Mouse (Mus musculus) hindbrain, postnatal 0 days (tissue): ENCODE measurements around the gene Spaca9. TPM values are rescaled to one million over a fixed set of nuclear protein-coding genes. Genes with fewer than 3 reads are reported as not detected.

Source experiments
- ATAC-seq: fragments of 200-750 bp; cut with Nextera tagmentation; 2 replicates; pipeline ENCODE4 v1.8.0; 2017; ENCODE audit warnings: mild to moderate bottlenecking, moderate TSS enrichment, moderate library complexity
- DNase-seq: peaks from one replicate; pipeline ENCODE4 v3.0.0-alpha.2; 2015; ENCODE audit warnings: low spot score
- H3K27ac ChIP-seq: fragments of 300-500 bp; sonication (generic); 2 replicates; pipeline ENCODE4 v1.5.1; 2014; ENCODE audit warnings: mild to moderate bottlenecking
- H3K27me3 ChIP-seq: fragments of 300-500 bp; sonication (generic); 2 replicates; pipeline ENCODE4 v1.6.1; 2014; ENCODE audit warnings: low read length, mixed read lengths; ENCODE audit not compliant: insufficient read depth
- H3K36me3 ChIP-seq: fragments of 300-500 bp; sonication (generic); 2 replicates; pipeline ENCODE4 v1.6.1; 2014; ENCODE audit warnings: low read length, mixed read lengths; ENCODE audit not compliant: insufficient read depth
- H3K4me1 ChIP-seq: fragments of 300-500 bp; sonication (generic); 2 replicates; pipeline ENCODE4 v1.6.1; 2014; ENCODE audit warnings: antibody characterized with exemption, low read length, mixed read lengths; ENCODE audit not compliant: insufficient read depth
- H3K4me2 ChIP-seq: fragments of 300-500 bp; sonication (generic); 2 replicates; pipeline ENCODE4 v1.6.1; 2014; ENCODE audit warnings: low read depth, mild to moderate bottlenecking, low read length, moderate library complexity, mixed read lengths
- H3K4me3 ChIP-seq: fragments of 300-500 bp; sonication (generic); 2 replicates; pipeline ENCODE4 v1.5.1; 2014; ENCODE audit warnings: low read length
- H3K9ac ChIP-seq: fragments of 300-500 bp; sonication (generic); replicated peaks from 2 replicates; pipeline ENCODE4 v1.6.1; 2014; ENCODE audit warnings: mild to moderate bottlenecking, low read length, moderate library complexity, mixed read lengths
- H3K9me3 ChIP-seq: fragments of 300-500 bp; sonication (generic); 2 replicates; pipeline ENCODE4 v1.6.1; 2016; ENCODE audit warnings: low read length, mixed read lengths
- CTCF ChIP-seq: IDR thresholded peaks from 2 replicates; pipeline ENCODE4 v1.5.1; 2016; ENCODE audit warnings: antibody characterized with exemption, control low read depth, low read depth
- WGBS: fragments of 180-500 bp; shearing (Covaris S2); extraction: QIAGEN DNeasy Blood & Tissue Kit; methylation state at CpG from one replicate; pipeline ENCODE4 v1.1.7; 2014; 5-methylcytosine and 5-hydroxymethylcytosine counted together
- polyA plus RNA-seq: library from polyadenylated mRNA; unstranded; fragments of >200 nt; fragmentation: Nextera tagmentation; extraction: Ambion mirVana; gene quantifications from 2 replicates; pipeline ENCODE4 v1.2.1, GENCODE M21; 2015
- total RNA-seq: library from RNA; depleted of rRNA; stranded (reverse); fragments of >200 nt; gene quantifications from 2 replicates; pipeline ENCODE4 v1.2.3, GENCODE M21; 2014

Gene Spaca9
- total and polyA plus RNA-seq, 2 experiments from 2014 or later: 0.89 to 2.9 TPM

DNA sequence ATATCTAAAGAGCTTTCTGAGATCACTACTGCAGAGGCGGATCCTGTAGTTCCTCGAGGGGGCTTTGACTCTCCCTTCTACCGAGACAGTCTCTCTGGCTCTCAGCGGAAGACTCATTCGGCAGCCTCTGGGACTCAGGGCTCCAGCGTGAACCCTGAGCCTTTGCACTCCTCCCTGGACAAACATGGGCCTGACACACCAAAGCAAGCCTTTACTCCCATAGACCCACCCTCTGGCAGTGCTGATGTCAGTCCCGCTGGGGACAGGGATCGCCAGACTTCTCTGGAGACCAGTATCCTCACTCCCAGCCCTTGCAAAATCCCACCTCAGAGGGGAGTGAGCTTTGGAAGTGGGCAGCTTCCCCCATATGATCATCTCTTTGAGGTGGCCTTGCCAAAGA is 23.5 kb downstream of the Spaca9 start:
- no peaks in the 10 kb centered on the region for H3K4me1 ChIP-seq
- no peaks in the 10 kb centered on the region for H3K9me3 ChIP-seq
- H3K36me3 ChIP-seq: peaks cover 83% of the 10 kb centered on the region
- H3K4me3 ChIP-seq: no peak overlapping the region
- WGBS: 94% methylated on average over 8 of the region's 8 CpGs
- DNase-seq: no peak
- no peak overlapping the region for H3K27ac ChIP-seq
- H3K9ac ChIP-seq: no peak overlapping the region
- H3K4me2 ChIP-seq: no peak overlapping the region
- ATAC-seq: no peak
- no peaks in the 10 kb centered on the region for H3K27me3 ChIP-seq
- no peak for TF ChIP-seq CTCF

DNA sequence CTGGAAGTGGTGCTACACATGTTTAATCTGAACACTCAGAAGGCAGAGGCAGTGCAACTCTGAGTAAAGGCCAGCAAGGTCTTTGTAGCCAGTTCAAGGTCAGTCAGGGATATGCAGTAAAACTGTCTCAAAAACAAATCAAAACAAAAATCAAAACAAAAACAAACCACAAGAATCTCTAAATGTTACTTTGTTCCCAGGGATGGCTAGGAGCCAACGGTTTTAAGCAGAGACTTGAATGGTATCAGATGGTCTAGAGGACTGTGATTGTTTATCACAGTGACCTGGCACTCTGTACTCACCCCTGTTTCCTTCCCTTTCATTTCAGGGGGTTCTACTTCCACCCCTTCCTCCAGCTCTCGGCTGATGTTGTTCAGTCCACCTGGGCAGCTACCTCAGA is 28.1 kb downstream of the Spaca9 start:
- H3K27me3 ChIP-seq: no peaks in the 10 kb centered on the region

DNA sequence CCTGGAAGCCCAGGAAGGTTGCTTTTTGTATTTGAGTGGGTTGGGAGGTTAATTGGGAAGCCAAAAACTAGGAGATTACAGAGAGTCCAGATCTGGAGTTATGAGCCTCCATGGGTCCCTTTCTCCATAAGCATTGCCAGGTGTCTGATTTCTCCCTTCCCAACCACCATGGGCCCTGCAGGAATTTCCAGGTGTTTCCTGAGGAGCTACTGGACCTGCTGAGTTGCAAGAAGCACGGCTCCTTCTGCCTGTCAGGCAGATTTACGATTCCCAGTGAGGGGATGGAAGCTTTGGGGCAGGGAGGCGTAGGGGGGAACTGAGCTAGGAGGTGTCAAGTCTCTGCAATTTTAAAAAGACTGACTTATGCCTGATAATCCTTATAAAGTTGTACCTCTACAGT is 33.7 kb downstream of the Spaca9 start:
- ATAC-seq (no peak), DNase-seq (no peak)
- Histone ChIP-seq H3K9me3 (no peaks in the 10 kb centered on the region), H3K27ac (no peak overlapping the region), H3K4me3 (no peak overlapping the region), H3K36me3 (peaks cover 71% of the 10 kb centered on the region), H3K9ac (no peak overlapping the region), H3K4me1 (no peaks in the 10 kb centered on the region), H3K4me2 (no peak overlapping the region), H3K27me3 (no peaks in the 10 kb centered on the region)
- WGBS: 87% methylated on average over 3 of the region's 3 CpGs
- TF ChIP-seq CTCF: no peak

More for the DNA sequence above, 28.1 kb downstream of the Spaca9 start:
- no peak overlapping the region for H3K4me2 ChIP-seq
- H3K4me3 ChIP-seq: no peak overlapping the region
- no peak overlapping the region for H3K9ac ChIP-seq
- ATAC-seq (no peak), DNase-seq (no peak)
- no peaks in the 10 kb centered on the region for H3K4me1 ChIP-seq
- no peaks in the 10 kb centered on the region for H3K9me3 ChIP-seq
- WGBS: 86% methylated on average over 2 of the region's 2 CpGs
- H3K27ac ChIP-seq: no peak overlapping the region
- no peak for TF ChIP-seq CTCF
- peaks cover 80% of the 10 kb centered on the region for H3K36me3 ChIP-seq

DNA sequence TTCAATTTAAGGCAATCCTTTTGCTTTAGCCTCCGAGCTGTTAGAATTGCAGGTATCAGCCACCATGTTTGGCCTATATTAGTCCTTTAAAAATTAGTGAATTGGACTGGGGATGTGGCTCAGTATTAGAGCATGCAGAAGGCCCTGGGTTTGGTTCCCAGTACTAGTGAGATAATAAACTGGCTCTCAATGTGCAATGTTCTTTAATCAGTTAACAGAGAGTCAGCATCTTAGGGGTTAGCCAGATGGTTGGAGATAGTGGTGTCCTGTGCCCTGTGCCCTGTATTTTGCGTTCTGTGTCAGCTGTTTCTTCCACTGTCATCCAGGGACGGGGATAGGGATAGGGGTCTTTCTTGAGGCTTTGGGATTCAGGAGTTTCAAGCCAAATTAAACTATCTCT is 36.6 kb downstream of the Spaca9 start:
- ATAC-seq (no peak), DNase-seq (no peak)
- no peak overlapping the region for H3K27ac ChIP-seq
- no peak overlapping the region for H3K4me3 ChIP-seq
- H3K9ac ChIP-seq: no peak overlapping the region
- TF ChIP-seq CTCF: no peak
- no peaks in the 10 kb centered on the region for H3K9me3 ChIP-seq
- WGBS: 97% methylated on average over 3 of the region's 3 CpGs
- H3K4me2 ChIP-seq: no peak overlapping the region
- no peaks in the 10 kb centered on the region for H3K4me1 ChIP-seq
- no peaks in the 10 kb centered on the region for H3K27me3 ChIP-seq
- H3K36me3 ChIP-seq: peaks cover 73% of the 10 kb centered on the region

DNA sequence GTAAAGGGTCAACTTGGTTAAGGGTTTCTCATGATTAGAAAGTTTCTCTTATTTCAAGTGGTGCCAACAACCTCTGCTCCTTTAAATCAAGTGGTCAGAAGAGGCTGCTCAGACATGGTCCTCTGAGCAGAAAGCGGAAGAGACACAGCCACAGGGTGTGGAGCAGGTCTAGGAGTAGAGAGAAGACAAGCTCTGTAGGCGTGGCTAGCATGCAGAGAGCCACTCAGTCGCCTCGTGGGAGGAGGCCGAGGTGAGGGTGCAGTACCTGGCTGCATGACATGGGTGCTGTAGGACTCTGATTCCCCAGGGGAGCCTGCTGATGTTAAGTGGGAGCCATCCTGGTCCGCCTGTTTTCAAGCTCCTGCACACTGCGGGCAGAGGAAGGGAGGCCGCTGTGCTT is 43.3 kb downstream of the Spaca9 start:
- ATAC-seq (no peak), DNase-seq (no peak)
- no peaks in the 10 kb centered on the region for H3K27me3 ChIP-seq
- WGBS: 77% methylated on average over 8 of the region's 8 CpGs
- no peaks in the 10 kb centered on the region for H3K4me1 ChIP-seq
- H3K27ac ChIP-seq: no peak overlapping the region
- H3K36me3 ChIP-seq: peaks cover 51% of the 10 kb centered on the region
- no peak overlapping the region for H3K4me2 ChIP-seq
- no peak overlapping the region for H3K9ac ChIP-seq
- no peak for TF ChIP-seq CTCF
- no peak overlapping the region for H3K4me3 ChIP-seq
- H3K9me3 ChIP-seq: no peaks in the 10 kb centered on the region

DNA sequence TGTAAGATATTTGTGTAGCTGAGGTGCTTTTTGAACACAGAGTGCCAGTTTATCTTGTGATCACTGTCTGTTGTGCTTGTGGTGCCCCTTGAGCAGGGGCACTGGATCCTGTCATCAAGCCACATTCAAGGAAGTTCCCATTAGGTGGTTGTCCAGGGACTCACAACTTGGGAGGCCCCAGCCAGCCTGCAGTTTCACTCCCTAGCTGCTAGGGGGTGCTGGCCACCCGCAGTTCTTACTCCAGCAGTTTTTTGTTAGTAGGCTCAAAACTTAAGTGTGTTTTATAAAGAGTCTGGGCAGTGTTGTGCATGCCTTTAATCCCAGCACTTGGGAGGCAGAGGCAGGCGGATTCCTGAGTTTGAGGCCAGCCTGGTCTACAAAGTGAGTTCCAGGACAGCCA is 45.2 kb downstream of the Spaca9 start:
- ATAC-seq (no peak), DNase-seq (no peak)
- Histone ChIP-seq H3K4me3 (no peak overlapping the region), H3K9me3 (no peaks in the 10 kb centered on the region), H3K27me3 (no peaks in the 10 kb centered on the region), H3K27ac (no peak overlapping the region), H3K4me2 (no peak overlapping the region), H3K4me1 (no peaks in the 10 kb centered on the region), H3K36me3 (peaks cover 37% of the 10 kb centered on the region), H3K9ac (no peak overlapping the region)
- WGBS: 69% methylated on average over 2 of the region's 2 CpGs
- peak; percentile 47 for TF ChIP-seq CTCF

DNA sequence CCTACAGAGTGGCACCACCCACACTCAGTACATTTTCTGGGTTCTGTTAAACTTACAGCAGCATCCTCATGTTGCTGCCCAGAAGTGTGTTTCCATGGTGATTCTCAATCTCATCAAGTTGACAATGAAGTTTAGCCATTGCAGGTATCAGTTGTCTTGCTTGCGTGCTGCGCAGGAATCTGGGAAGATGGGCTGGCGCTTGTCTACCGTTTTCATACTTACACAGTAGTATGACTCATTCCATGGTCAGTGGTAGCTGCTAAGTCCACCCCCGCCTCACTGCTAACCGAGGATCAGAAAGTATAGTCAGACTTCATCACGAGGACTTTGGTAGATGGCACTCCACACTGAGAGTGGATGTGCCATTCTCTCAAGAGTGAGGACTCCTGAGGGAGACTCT is 46.2 kb downstream of the Spaca9 start:
- WGBS: 95% methylated on average over 7 of the region's 7 CpGs
- no peak for TF ChIP-seq CTCF
- Histone ChIP-seq H3K9ac (no peak overlapping the region), H3K27me3 (no peaks in the 10 kb centered on the region), H3K9me3 (no peaks in the 10 kb centered on the region), H3K4me2 (no peak overlapping the region), H3K4me1 (no peaks in the 10 kb centered on the region), H3K36me3 (peaks cover 28% of the 10 kb centered on the region), H3K4me3 (no peak overlapping the region), H3K27ac (no peak overlapping the region)
- no peak for DNase-seq
- ATAC-seq: no peak
